Mouse (Mus musculus) olfactory bulb, adult 2 months (tissue): ENCODE data around the gene Brsk2.

Source experiments
- CTCF ChIP-seq: fragments of 200-500 bp; IDR thresholded peaks from 2 replicates; pipeline ENCODE4 v1.5.1; 2012; ENCODE audit warnings: low read depth, mild to moderate bottlenecking, low read length, moderate library complexity; ENCODE audit not compliant: insufficient read depth
- POLR2A ChIP-seq: fragments of 200-500 bp; IDR thresholded peaks from 2 replicates; pipeline ENCODE4 v1.6.1; 2012; ENCODE audit warnings: mild to moderate bottlenecking, low read depth, low read length, moderate library complexity; ENCODE audit not compliant: insufficient read depth

DNA sequence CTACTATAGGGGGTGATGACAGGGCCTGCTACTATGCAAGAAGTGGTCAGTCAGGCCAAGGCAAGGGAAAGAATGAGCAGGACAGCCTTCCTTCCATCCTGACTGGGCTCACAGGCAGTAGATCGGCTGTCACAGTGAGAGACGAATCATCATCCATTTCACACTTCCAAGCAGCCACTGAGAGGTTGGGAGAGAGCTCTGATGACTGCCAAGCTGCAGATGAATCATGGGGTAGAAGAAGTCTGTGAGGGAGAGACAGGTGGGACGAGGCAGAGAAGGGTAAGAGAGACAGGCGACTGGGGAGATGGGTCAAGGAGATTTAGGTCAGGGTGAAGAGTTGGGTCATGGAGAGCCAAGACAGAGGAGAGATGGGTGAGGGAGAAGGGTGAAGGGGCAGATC is 3.4 kb downstream of the Brsk2 start:
- TF ChIP-seq CTCF = no peak
- TF ChIP-seq POLR2A = no peak
